Mouse (Mus musculus): Measurements from ENCODE around the gene Fyb. TPM values are rescaled to one million over a fixed set of nuclear protein-coding genes. Genes with fewer than 3 reads are reported as not detected.

The Fyb gene
- polyA plus RNA-seq, 1 experiment from 2014 or later: 2.9 TPM

GRCm38 (mm10) chr15:6668793-6669437 lies 146.3 kb downstream of the Fyb start:
- no peaks in the 10 kb centered on the region for H3K4me1 ChIP-seq (replicated peaks; ENCODE audit: control insufficient read depth, insufficient read depth, low read length)
- WGBS: 47% methylated on average over 14 of the region's 14 CpGs
- no peaks in the 10 kb centered on the region for H3K36me3 ChIP-seq (ENCODE audit: control insufficient read depth, insufficient read depth, low read length)
- DNase-seq (ENCODE audit: low spot score) (no peak), ATAC-seq (replicated peaks; ENCODE audit: low FRiP score) (no peak)
- H3K27me3 ChIP-seq (ENCODE audit: control insufficient read depth, insufficient read depth, low read length): no peaks in the 10 kb centered on the region
- H3K9ac ChIP-seq (ENCODE audit: low read length): no peak overlapping the region
- H3K9me3 ChIP-seq (ENCODE audit: control insufficient read depth, low read length): no peaks in the 10 kb centered on the region
- H3K27ac ChIP-seq (ENCODE audit: low read depth, low read length): no peak overlapping the region
- no peak overlapping the region for H3K4me3 ChIP-seq (ENCODE audit: low read depth, low read length)
- H3K4me2 ChIP-seq (ENCODE audit: low read depth, low read length, severe bottlenecking): no peak overlapping the region

GRCm38 (mm10) chr15:6678479-6678878 lies 155.8 kb downstream of the Fyb start:
- H3K27me3 ChIP-seq (ENCODE audit: control insufficient read depth, insufficient read depth, low read length): no peaks in the 10 kb centered on the region
- H3K36me3 ChIP-seq (ENCODE audit: control insufficient read depth, insufficient read depth, low read length): no peaks in the 10 kb centered on the region
- H3K4me3 ChIP-seq (ENCODE audit: low read depth, low read length): no peak overlapping the region
- H3K4me1 ChIP-seq (replicated peaks; ENCODE audit: control insufficient read depth, insufficient read depth, low read length): no peaks in the 10 kb centered on the region
- no peak overlapping the region for H3K9ac ChIP-seq (ENCODE audit: low read length)
- DNase-seq (ENCODE audit: low spot score) (no peak), ATAC-seq (replicated peaks; ENCODE audit: low FRiP score) (peak; percentile 51; the same call in 1 of the 2 replicates)
- H3K9me3 ChIP-seq (ENCODE audit: control insufficient read depth, low read length): no peaks in the 10 kb centered on the region
- 72% methylated on average over 2 of the region's 2 CpGs for WGBS
- no peak overlapping the region for H3K27ac ChIP-seq (ENCODE audit: low read depth, low read length)
- H3K4me2 ChIP-seq (ENCODE audit: low read depth, low read length, severe bottlenecking): no peak overlapping the region

GRCm38 (mm10) chr15:6702164-6702563 lies 179.5 kb downstream of the Fyb start:
- no peaks in the 10 kb centered on the region for H3K9me3 ChIP-seq (ENCODE audit: control insufficient read depth, low read length)
- DNase-seq (ENCODE audit: low spot score) (no peak), ATAC-seq (replicated peaks; ENCODE audit: low FRiP score) (no peak)
- no peaks in the 10 kb centered on the region for H3K27me3 ChIP-seq (ENCODE audit: control insufficient read depth, insufficient read depth, low read length)
- no peaks in the 10 kb centered on the region for H3K4me1 ChIP-seq (replicated peaks; ENCODE audit: control insufficient read depth, insufficient read depth, low read length)
- H3K4me2 ChIP-seq (ENCODE audit: low read depth, low read length, severe bottlenecking): no peak overlapping the region
- 79% methylated on average over 2 of the region's 2 CpGs for WGBS
- no peaks in the 10 kb centered on the region for H3K36me3 ChIP-seq (ENCODE audit: control insufficient read depth, insufficient read depth, low read length)
- no peak overlapping the region for H3K4me3 ChIP-seq (ENCODE audit: low read depth, low read length)
- no peak overlapping the region for H3K9ac ChIP-seq (ENCODE audit: low read length)
- H3K27ac ChIP-seq (ENCODE audit: low read depth, low read length): no peak overlapping the region

- no peak for ATAC-seq (replicated peaks; ENCODE audit: low FRiP score)
- H3K4me2 ChIP-seq (ENCODE audit: low read depth, low read length, severe bottlenecking): no peak overlapping the region
- 78% methylated on average over 7 of the region's 7 CpGs for WGBS
Measured at GRCm38 (mm10) chr15:6705351-6705901, 182.8 kb downstream of the Fyb start.

GRCm38 (mm10) chr15:6707551-6707935 lies 184.9 kb downstream of the Fyb start:
- under 1% methylated on average over 43 of the region's 43 CpGs for WGBS
- H3K4me1 ChIP-seq (replicated peaks; ENCODE audit: control insufficient read depth, insufficient read depth, low read length): no peaks in the 10 kb centered on the region
- ATAC-seq (replicated peaks; ENCODE audit: low FRiP score) (peak; percentile 73), DNase-seq (ENCODE audit: low spot score) (peak; percentile 88)
- no peaks in the 10 kb centered on the region for H3K36me3 ChIP-seq (ENCODE audit: control insufficient read depth, insufficient read depth, low read length)
- H3K4me3 ChIP-seq (ENCODE audit: low read depth, low read length): peak overlapping the region; percentile 91
- H3K27ac ChIP-seq (ENCODE audit: low read depth, low read length): peak overlapping the region; percentile 90
- no peaks in the 10 kb centered on the region for H3K9me3 ChIP-seq (ENCODE audit: control insufficient read depth, low read length)
- H3K4me2 ChIP-seq (ENCODE audit: low read depth, low read length, severe bottlenecking): peak overlapping the region; percentile 76
- no peaks in the 10 kb centered on the region for H3K27me3 ChIP-seq (ENCODE audit: control insufficient read depth, insufficient read depth, low read length)
- H3K9ac ChIP-seq (ENCODE audit: low read length): peak overlapping the region; percentile 90

More at GRCm38 (mm10) chr15:6705351-6705901, 182.8 kb downstream of the Fyb start:
- Histone ChIP-seq H3K4me3 (ENCODE audit: low read depth, low read length) (no peak overlapping the region), H3K4me1 (replicated peaks; ENCODE audit: control insufficient read depth, insufficient read depth, low read length) (no peaks in the 10 kb centered on the region), H3K27me3 (ENCODE audit: control insufficient read depth, insufficient read depth, low read length) (no peaks in the 10 kb centered on the region), H3K9me3 (ENCODE audit: control insufficient read depth, low read length) (no peaks in the 10 kb centered on the region), H3K27ac (ENCODE audit: low read depth, low read length) (no peak overlapping the region), H3K9ac (ENCODE audit: low read length) (no peak overlapping the region), H3K36me3 (ENCODE audit: control insufficient read depth, insufficient read depth, low read length) (no peaks in the 10 kb centered on the region)
- no peak for DNase-seq (ENCODE audit: low spot score)

GRCm38 (mm10) chr15:6707936-6708525 lies 185.4 kb downstream of the Fyb start, which contains the start of gene Rictor:
Rictor (plus strand) TSS chr15:6708379.
- Histone ChIP-seq H3K9ac (ENCODE audit: low read length) (peak within 1 kb of the TSS; percentile 90), H3K4me3 (ENCODE audit: low read depth, low read length) (peak within 1 kb of the TSS; percentile 91), H3K27me3 (ENCODE audit: control insufficient read depth, insufficient read depth, low read length) (no peaks in the 10 kb centered on the region), H3K9me3 (ENCODE audit: control insufficient read depth, low read length) (no peaks in the 10 kb centered on the region), H3K4me2 (ENCODE audit: low read depth, low read length, severe bottlenecking) (peak within 1 kb of the TSS; percentile 76), H3K27ac (ENCODE audit: low read depth, low read length) (peak within 1 kb of the TSS; percentile 90), H3K36me3 (ENCODE audit: control insufficient read depth, insufficient read depth, low read length) (no peaks in the 10 kb centered on the region), H3K4me1 (replicated peaks; ENCODE audit: control insufficient read depth, insufficient read depth, low read length) (no peaks in the 10 kb centered on the region)
- DNase-seq (ENCODE audit: low spot score) (peak; percentile 96), ATAC-seq (replicated peaks; ENCODE audit: low FRiP score) (peak; percentile 93)
- WGBS: under 1% methylated on average over 54 of the region's 82 CpGs

GRCm38 (mm10) chr15:6708526-6709441 lies 186.1 kb downstream of the Fyb start:
- H3K9ac ChIP-seq (ENCODE audit: low read length): peak overlapping the region; percentile 90
- no peaks in the 10 kb centered on the region for H3K27me3 ChIP-seq (ENCODE audit: control insufficient read depth, insufficient read depth, low read length)
- H3K9me3 ChIP-seq (ENCODE audit: control insufficient read depth, low read length): no peaks in the 10 kb centered on the region
- WGBS: under 1% methylated on average over 79 of the region's 89 CpGs
- ATAC-seq (replicated peaks; ENCODE audit: low FRiP score): peak; percentile 77
- H3K36me3 ChIP-seq (ENCODE audit: control insufficient read depth, insufficient read depth, low read length): no peaks in the 10 kb centered on the region
- peak overlapping the region; percentile 91 for H3K4me3 ChIP-seq (ENCODE audit: low read depth, low read length)
- H3K4me1 ChIP-seq (replicated peaks; ENCODE audit: control insufficient read depth, insufficient read depth, low read length): no peaks in the 10 kb centered on the region
- peak overlapping the region; percentile 76 for H3K4me2 ChIP-seq (ENCODE audit: low read depth, low read length, severe bottlenecking)
- peak; percentile 78 for DNase-seq (ENCODE audit: low spot score)
- H3K27ac ChIP-seq (ENCODE audit: low read depth, low read length): peak overlapping the region; percentile 90

GRCm38 (mm10) chr15:6709618-6710017 lies 187.0 kb downstream of the Fyb start:
- Histone ChIP-seq H3K4me2 (ENCODE audit: low read depth, low read length, severe bottlenecking) (peak overlapping the region; percentile 76), H3K9ac (ENCODE audit: low read length) (no peak overlapping the region; the same call in 1 of the 2 replicates), H3K36me3 (ENCODE audit: control insufficient read depth, insufficient read depth, low read length) (no peaks in the 10 kb centered on the region), H3K4me1 (replicated peaks; ENCODE audit: control insufficient read depth, insufficient read depth, low read length) (no peaks in the 10 kb centered on the region), H3K27me3 (ENCODE audit: control insufficient read depth, insufficient read depth, low read length) (no peaks in the 10 kb centered on the region), H3K4me3 (ENCODE audit: low read depth, low read length) (peak overlapping the region; percentile 91), H3K27ac (ENCODE audit: low read depth, low read length) (no peak overlapping the region), H3K9me3 (ENCODE audit: control insufficient read depth, low read length) (no peaks in the 10 kb centered on the region)
- no peak for DNase-seq (ENCODE audit: low spot score)
- ATAC-seq (replicated peaks; ENCODE audit: low FRiP score): no peak
- 20% methylated on average over 8 of the region's 8 CpGs for WGBS
